Mouse (Mus musculus) liver, embryonic 12.5 days (tissue): ENCODE results near the gene Knstrn. TPM values are rescaled to one million over a fixed set of nuclear protein-coding genes. Genes with fewer than 3 reads are reported as not detected.

ENCODE experiments used
- ATAC-seq: fragments of 200-750 bp; cut with Nextera tagmentation; 2 replicates; pipeline ENCODE4 v1.8.0; 2017; ENCODE audit warnings: moderate number of reproducible peaks, mild to moderate bottlenecking, moderate library complexity
- H3K27ac ChIP-seq: fragments of 300-500 bp; sonication (generic); 2 replicates; pipeline ENCODE4 v1.5.1; 2016; ENCODE audit warnings: mild to moderate bottlenecking
- H3K27me3 ChIP-seq: fragments of 300-500 bp; sonication (generic); replicated peaks from 2 replicates; pipeline ENCODE4 v1.6.1; 2016; ENCODE audit warnings: mild to moderate bottlenecking, moderate library complexity
- H3K36me3 ChIP-seq: fragments of 300-500 bp; sonication (generic); 2 replicates; pipeline ENCODE4 v1.6.1; 2016; ENCODE audit warnings: mild to moderate bottlenecking, moderate library complexity
- H3K4me1 ChIP-seq: fragments of 300-500 bp; sonication (generic); 2 replicates; pipeline ENCODE4 v1.6.1; 2016
- H3K4me2 ChIP-seq: fragments of 300-500 bp; sonication (generic); 2 replicates; pipeline ENCODE4 v1.6.1; 2016; ENCODE audit warnings: mild to moderate bottlenecking, moderate library complexity
- H3K4me3 ChIP-seq: fragments of 300-500 bp; sonication (generic); 2 replicates; pipeline ENCODE4 v1.5.1; 2016; ENCODE audit warnings: mild to moderate bottlenecking, moderate library complexity
- H3K9ac ChIP-seq: fragments of 300-500 bp; sonication (generic); 2 replicates; pipeline ENCODE4 v1.6.1; 2016; ENCODE audit warnings: mild to moderate bottlenecking, moderate library complexity
- H3K9me3 ChIP-seq: fragments of 300-500 bp; sonication (generic); replicated peaks from 2 replicates; pipeline ENCODE4 v1.6.1; 2016; ENCODE audit warnings: mild to moderate bottlenecking, moderate library complexity
- WGBS: fragments of 180-500 bp; shearing (Covaris S2); methylation state at CpG from one replicate; pipeline ENCODE4 v1.1.7; 2016; ENCODE audit not compliant: insufficient replicate concordance; 5-methylcytosine and 5-hydroxymethylcytosine counted together
- polyA plus RNA-seq: library from polyadenylated mRNA; unstranded; fragments of >200 nt; fragmentation: Nextera tagmentation; extraction: Ambion mirVana; gene quantifications from 2 replicates; pipeline ENCODE4 v1.2.1, GENCODE M21; 2016

Knstrn gene
- polyA plus RNA-seq, 1 experiment from 2014 or later, result 92.8 TPM

DNA sequence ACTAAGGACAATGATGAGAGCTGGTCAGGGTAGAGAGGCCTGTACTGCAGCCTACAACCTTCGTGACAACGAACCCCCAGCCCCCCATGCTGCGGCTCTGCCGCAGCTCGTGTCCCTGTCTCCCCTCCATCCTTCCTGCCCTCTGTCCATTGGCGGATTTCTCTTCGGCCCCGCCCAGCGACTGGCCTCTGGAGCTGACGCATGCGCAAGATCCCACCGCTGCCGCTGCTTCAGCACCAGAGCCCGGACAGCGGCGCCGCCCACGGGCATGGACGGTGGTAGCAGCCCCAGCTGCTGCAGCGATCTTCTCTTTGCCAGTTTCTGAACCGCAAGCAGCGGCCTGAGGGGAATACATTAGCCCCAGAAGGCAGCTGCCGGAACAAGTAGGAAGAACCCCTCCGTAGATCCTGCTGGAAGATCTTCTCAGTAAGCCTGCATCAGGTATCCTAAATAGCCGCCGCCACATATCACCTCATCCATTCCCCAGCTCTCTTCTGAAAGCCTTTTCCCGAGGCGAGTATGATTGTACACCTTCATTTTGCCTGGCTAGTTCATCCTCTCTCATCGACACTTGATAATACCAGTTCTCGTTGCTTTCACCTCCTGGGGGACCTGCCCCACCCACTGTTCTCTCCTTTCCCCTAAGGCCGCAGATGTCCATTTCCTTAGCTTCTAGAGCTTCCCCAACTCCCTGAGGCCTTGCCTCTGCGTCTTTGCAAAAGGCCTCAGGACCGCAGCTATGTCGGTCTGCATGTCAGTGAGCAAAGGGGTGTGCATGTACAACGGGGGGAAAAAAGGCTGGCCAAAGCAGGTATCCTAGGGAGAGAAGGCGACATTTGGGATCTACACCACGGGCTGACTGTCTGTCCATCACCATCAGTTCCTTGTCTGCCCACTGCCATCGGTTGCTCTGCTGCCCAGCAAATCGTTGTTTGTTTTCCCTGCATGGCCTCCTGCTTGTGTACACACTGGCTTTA is 34.0 kb upstream of the Knstrn start, which contains the start of gene Disp2:
Disp2 (plus strand) TSS at position 216 of the 977 bp plus-strand sequence.
- Histone ChIP-seq H3K27me3 (peaks cover 60% of the 10 kb centered on the region), H3K4me2 (peak within 1 kb of the TSS; percentile 66), H3K9ac (peak within 1 kb of the TSS; percentile 12; the same call in 1 of the 2 replicates), H3K36me3 (no peaks in the 10 kb centered on the region), H3K4me3 (peak within 1 kb of the TSS; percentile 38), H3K4me1 (peaks cover 25% of the 10 kb centered on the region), H3K9me3 (no peaks in the 10 kb centered on the region), H3K27ac (no peak within 1 kb of the TSS)
- WGBS, result 12% methylated on average over 39 of the region's 39 CpGs
- ATAC-seq, result peak; percentile 81

DNA sequence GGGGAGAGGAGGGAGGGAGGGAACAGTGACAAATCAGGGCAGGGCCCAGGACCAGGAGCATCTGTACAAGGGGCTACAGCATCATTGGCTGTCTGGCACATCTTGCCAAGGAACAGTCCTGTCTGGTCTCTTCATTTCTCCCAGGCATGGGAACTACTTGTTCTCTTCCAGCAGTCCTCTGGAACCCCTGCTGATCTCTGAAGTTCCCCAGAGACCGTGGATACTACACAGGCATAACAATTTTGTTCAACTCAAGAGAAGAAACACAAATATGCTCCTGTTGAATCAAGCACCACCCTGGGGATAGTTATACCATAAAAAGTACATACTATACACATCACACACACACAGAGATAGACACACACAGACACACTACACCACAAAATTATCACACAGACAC is 32.7 kb upstream of the Knstrn start:
- Histone ChIP-seq H3K27ac (no peak overlapping the region), H3K9me3 (no peaks in the 10 kb centered on the region), H3K4me1 (peaks cover 29% of the 10 kb centered on the region), H3K4me2 (no peak overlapping the region), H3K4me3 (no peak overlapping the region), H3K27me3 (peaks cover 54% of the 10 kb centered on the region), H3K36me3 (no peaks in the 10 kb centered on the region), H3K9ac (no peak overlapping the region)
- no peak for ATAC-seq
- WGBS, result 35% methylated on average over 1 of the region's 1 CpGs

DNA sequence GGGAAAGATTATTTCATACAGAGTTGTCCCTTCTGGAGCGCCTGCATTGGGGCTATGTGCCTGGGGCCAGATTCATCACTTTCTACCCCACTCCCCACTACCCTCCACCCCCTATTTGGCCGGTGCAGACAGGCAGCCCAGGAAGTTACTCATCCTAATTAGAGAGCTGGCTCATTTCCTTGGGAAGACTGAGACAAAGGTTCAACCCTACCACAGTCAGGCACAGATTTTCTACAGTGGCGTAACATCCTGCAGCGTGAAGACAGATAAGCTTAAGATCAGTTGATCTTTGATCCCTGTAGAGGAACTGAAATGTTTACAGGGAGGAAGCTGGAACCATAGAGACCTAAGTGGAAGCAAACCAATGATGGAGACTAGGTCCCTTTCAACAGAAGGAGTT is 31.5 kb upstream of the Knstrn start:
- Histone ChIP-seq H3K36me3 (no peaks in the 10 kb centered on the region), H3K27me3 (peaks cover 46% of the 10 kb centered on the region), H3K4me1 (peaks cover 41% of the 10 kb centered on the region), H3K4me2 (no peak overlapping the region), H3K4me3 (no peak overlapping the region), H3K9ac (no peak overlapping the region), H3K27ac (no peak overlapping the region), H3K9me3 (no peaks in the 10 kb centered on the region)
- 27% methylated on average over 4 of the region's 4 CpGs for WGBS
- ATAC-seq, result no peak

DNA sequence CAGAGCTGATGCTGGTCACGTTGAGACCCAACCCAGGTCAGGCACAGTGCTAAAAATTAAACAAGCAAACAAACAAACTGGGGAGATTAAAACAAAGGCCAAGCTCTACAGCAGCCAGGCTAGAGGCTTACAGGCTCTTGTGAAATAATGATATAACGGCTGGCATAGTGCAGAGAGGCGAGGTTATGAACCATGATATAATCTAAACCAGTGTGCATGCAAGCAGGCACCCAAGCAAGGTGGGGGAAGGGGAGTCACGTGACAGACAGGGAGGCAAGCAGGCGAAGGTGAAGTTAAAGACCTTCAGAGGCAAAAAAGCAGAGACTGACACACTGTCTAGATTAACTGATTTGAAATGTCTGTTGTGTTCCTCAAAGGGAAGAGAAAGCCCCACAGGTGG is 30.7 kb upstream of the Knstrn start:
- Histone ChIP-seq H3K36me3 (no peaks in the 10 kb centered on the region), H3K9me3 (no peaks in the 10 kb centered on the region), H3K4me1 (peaks cover 43% of the 10 kb centered on the region), H3K27ac (no peak overlapping the region), H3K27me3 (peaks cover 41% of the 10 kb centered on the region), H3K4me3 (no peak overlapping the region), H3K9ac (no peak overlapping the region), H3K4me2 (no peak overlapping the region)
- 28% methylated on average over 5 of the region's 5 CpGs for WGBS
- no peak for ATAC-seq

DNA sequence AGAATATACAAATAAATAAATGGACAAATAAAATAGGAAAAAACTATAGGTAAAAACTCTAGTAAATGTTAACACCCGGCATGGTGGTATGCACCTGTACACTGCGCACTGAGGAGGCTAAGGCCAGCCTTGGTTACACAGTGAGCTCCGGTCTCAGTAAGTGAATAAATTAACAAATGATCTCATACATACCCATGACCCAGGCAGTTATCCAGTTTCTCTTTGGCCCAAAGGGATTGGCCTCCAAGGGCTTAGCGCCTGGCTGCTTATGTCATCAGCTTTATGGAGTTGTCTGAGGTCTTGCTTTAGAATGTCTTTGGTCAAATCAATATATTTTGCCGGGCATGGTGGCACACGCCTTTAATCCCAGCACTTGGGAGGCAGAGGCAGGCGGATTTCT is 30.1 kb upstream of the Knstrn start:
- Histone ChIP-seq H3K27ac (no peak overlapping the region), H3K4me2 (no peak overlapping the region), H3K9me3 (no peaks in the 10 kb centered on the region), H3K4me1 (peaks cover 43% of the 10 kb centered on the region), H3K27me3 (peaks cover 39% of the 10 kb centered on the region), H3K36me3 (no peaks in the 10 kb centered on the region), H3K4me3 (no peak overlapping the region), H3K9ac (no peak overlapping the region)
- 78% methylated on average over 7 of the region's 7 CpGs for WGBS
- no peak for ATAC-seq

DNA sequence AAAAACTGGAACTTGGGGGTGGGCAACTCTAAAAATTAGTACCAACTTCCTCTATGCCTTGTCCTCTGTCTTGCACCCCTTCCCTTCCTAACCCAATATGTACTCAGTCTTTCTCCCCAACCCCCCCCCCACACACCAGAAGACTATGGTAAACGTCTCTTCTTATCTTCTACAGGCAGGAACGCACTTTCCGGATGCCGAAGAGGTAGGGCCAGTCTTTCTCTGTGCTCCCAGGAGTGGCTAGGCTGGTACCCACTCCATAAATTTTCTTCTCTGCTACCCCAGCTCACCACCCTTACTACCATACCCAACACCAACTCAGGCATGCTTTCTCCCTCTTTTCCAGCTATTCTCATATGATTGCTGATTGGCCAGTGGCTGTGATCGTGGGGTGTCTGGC is 27.3 kb upstream of the Knstrn start:
- ATAC-seq, result peak; percentile 52
- Histone ChIP-seq H3K9me3 (no peaks in the 10 kb centered on the region), H3K27me3 (peaks cover 27% of the 10 kb centered on the region), H3K9ac (no peak overlapping the region; the same call in 1 of the 2 replicates), H3K4me2 (peak overlapping the region; percentile 13; the same call in 1 of the 2 replicates), H3K36me3 (no peaks in the 10 kb centered on the region), H3K4me3 (no peak overlapping the region), H3K4me1 (peaks cover 43% of the 10 kb centered on the region), H3K27ac (0 out of 2 replicates have a peak overlapping the region, but pooled peaks have one; percentile 3)
- WGBS, result 38% methylated on average over 5 of the region's 5 CpGs

DNA sequence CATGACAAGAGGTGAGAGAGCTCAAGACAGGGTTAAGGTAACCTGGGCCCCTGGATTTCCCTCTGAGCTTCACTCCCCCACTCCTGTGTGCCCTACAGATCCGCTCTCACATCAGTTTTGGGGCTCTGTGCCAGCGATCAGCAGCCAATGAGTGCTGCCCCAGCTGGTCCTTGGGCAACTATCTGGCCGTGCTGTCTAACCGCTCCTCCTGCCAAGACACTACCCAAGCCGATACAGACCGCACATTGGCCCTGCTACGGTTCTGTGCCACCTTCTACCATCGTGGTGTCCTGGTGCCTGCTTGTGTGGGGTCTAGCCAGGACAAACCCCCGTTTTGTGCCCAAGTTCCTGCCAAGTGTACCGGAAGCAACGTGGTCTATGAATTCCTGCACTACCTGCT is 24.3 kb upstream of the Knstrn start:
- 86% methylated on average over 11 of the region's 11 CpGs for WGBS
- H3K4me1 ChIP-seq, result peaks cover 56% of the 10 kb centered on the region
- no peak for ATAC-seq

DNA sequence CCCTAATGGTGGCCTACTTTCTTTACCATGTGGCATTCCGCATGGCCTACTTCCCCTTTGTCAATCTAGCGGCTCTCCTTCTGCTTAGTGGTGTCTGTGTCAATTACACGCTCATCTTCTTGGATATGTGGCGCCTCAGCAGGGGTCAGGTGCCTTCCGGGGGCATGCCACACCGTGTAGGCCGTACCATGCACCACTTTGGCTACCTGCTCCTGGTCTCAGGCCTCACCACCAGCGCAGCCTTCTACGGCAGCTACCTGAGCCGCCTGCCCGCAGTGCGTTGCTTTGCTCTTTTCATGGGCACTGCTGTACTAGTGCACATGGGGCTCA is 23.6 kb upstream of the Knstrn start:
- 0 out of 2 replicates have a peak, but pooled peaks have one; percentile 4 for ATAC-seq
- Histone ChIP-seq H3K36me3 (no peaks in the 10 kb centered on the region), H3K4me2 (peak overlapping the region; percentile 55), H3K9ac (peak overlapping the region; percentile 40; the same call in 1 of the 2 replicates), H3K4me1 (peaks cover 56% of the 10 kb centered on the region), H3K27ac (no peak overlapping the region), H3K27me3 (peaks cover 25% of the 10 kb centered on the region), H3K4me3 (peak overlapping the region; percentile 28), H3K9me3 (no peaks in the 10 kb centered on the region)
- WGBS, result 65% methylated on average over 12 of the region's 12 CpGs

More for the DNA sequence above, 24.3 kb upstream of the Knstrn start:
- Histone ChIP-seq H3K9ac (no peak overlapping the region), H3K4me3 (no peak overlapping the region), H3K27me3 (peaks cover 31% of the 10 kb centered on the region), H3K27ac (no peak overlapping the region), H3K4me2 (no peak overlapping the region), H3K9me3 (no peaks in the 10 kb centered on the region), H3K36me3 (no peaks in the 10 kb centered on the region)

DNA sequence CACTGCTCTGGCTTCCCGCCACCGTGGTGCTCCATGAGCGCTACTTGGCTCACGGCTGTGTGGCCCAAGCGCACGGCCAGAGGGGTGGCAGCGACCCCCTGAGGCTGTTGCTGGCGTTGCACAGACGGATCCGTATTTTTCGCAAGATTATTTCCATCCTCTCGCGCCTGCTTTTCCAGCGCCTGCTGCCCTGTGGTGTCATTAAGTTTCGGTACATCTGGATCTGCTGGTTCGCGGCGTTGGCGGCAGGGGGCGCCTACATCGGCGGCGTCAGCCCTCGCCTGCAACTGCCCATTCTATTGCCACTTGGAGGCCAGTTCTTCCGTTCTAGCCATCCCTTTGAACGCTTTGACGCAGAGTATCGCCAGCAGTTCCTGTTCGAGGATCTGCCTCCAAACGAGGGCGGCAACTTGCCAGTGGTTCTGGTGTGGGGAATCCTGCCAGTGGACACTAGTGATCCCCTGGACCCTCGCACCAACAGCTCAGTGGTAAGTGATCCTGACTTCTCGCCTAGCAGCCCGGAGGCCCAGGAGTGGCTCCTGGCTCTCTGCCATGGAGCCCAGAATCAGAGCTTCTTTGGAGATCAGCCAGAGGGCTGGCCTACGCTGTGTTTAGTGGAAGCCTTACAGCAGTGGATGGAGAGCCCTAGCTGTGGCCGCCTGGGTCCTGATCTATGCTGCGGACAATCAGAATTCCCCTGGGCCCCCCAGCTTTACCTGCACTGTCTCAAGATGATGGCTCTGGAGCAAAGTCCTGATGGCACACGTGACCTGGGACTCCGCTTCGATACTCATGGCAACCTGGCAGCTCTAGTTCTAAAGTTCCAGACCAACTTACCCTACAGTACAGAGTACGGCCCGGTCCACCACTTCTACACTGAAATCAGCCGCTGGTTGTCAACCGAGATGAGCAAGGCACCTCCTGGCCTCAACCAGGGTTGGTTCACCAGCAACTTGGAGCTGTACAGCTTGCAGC is 23.0 kb upstream of the Knstrn start:
- peaks cover 25% of the 10 kb centered on the region; the same call in 1 of the 2 replicates for H3K27me3 ChIP-seq
- peak overlapping the region; percentile 55 for H3K4me2 ChIP-seq
- 31% methylated on average over 44 of the region's 44 CpGs for WGBS
- H3K9me3 ChIP-seq, result no peaks in the 10 kb centered on the region
- H3K27ac ChIP-seq, result peak overlapping the region; percentile 72
- H3K4me1 ChIP-seq, result peaks cover 55% of the 10 kb centered on the region
- H3K9ac ChIP-seq, result peak overlapping the region; percentile 47
- peak; percentile 28; the same call in 1 of the 2 replicates for ATAC-seq
- H3K4me3 ChIP-seq, result peak overlapping the region; percentile 28
- no peaks in the 10 kb centered on the region for H3K36me3 ChIP-seq

DNA sequence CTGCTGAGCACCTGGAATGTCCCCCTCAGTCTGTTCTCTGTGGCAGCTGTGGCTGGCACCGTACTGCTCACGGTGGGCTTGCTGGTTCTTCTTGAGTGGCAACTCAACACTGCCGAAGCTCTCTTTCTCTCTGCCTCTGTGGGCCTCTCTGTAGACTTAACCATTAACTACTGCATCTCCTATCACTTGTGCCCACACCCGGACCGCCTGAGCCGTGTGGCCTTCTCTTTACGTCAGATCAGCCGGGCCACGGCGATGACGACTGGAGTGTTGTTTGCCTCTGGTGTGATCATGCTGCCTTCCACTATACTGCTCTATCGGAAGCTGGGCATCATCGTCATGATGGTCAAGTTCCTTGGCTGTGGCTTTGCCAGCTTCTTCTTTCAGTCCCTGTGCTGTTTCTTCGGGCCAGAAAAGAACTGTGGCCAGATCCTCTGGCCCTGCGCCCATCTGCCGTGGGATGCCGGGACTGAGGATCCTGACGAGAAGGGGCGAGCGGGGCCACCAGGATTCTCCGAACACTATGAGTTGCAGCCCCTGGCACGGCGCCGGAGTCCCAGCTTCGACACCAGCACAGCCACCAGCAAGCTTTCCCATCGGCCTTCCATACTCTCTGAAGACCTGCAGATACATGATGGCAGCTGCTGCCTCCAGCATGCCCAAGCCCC is 22.1 kb upstream of the Knstrn start:
- peak; percentile 82 for ATAC-seq
- Histone ChIP-seq H3K9ac (peak overlapping the region; percentile 47; the same call in 1 of the 2 replicates), H3K4me2 (peak overlapping the region; percentile 55), H3K36me3 (no peaks in the 10 kb centered on the region), H3K4me3 (0 out of 2 replicates have a peak overlapping the region, but pooled peaks have one; percentile 28), H3K27me3 (peaks cover 34% of the 10 kb centered on the region; the same call in 1 of the 2 replicates), H3K4me1 (peaks cover 46% of the 10 kb centered on the region), H3K27ac (peak overlapping the region; percentile 72), H3K9me3 (no peaks in the 10 kb centered on the region)
- 74% methylated on average over 26 of the region's 26 CpGs for WGBS

DNA sequence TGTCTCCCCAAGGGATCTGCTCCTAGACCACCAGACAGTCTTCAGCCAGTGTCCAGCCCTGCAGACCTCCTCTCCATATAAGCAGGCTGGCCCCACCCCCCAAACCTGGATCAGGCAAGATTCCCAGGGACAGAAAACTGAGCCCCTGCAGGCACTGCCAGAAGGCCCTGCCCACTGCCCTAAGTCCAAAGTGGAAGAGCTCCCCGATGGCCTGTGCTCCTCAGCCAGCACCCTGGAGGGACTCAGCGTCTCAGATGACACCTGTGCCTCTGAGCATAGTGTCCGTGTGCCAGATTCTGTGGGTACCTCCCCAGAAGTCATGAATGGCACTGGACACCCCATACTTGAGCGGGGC is 21.6 kb upstream of the Knstrn start:
- Histone ChIP-seq H3K27me3 (peaks cover 39% of the 10 kb centered on the region; the same call in 1 of the 2 replicates), H3K4me1 (peaks cover 41% of the 10 kb centered on the region), H3K36me3 (no peaks in the 10 kb centered on the region), H3K4me2 (peak overlapping the region; percentile 55; the same call in 1 of the 2 replicates), H3K27ac (peak overlapping the region; percentile 34; the same call in 1 of the 2 replicates), H3K9ac (peak overlapping the region; percentile 1; the same call in 1 of the 2 replicates), H3K4me3 (no peak overlapping the region), H3K9me3 (no peaks in the 10 kb centered on the region)
- ATAC-seq, result no peak
- WGBS, result 76% methylated on average over 4 of the region's 4 CpGs
